Mouse (Mus musculus) lung, postnatal 0 days (tissue): ENCODE data around the gene Ccdc137. TPM values are rescaled to one million over a fixed set of nuclear protein-coding genes. Genes with fewer than 3 reads are reported as not detected.

ENCODE experiments used
- ATAC-seq: fragments of 200-750 bp; cut with Nextera tagmentation; 2 replicates; pipeline ENCODE4 v1.8.0; 2017; ENCODE audit warnings: moderate library complexity
- DNase-seq: peaks from one replicate; pipeline ENCODE4 v3.0.0-alpha.2; 2016; ENCODE audit warnings: low spot score
- H3K27ac ChIP-seq: fragments of 300-500 bp; sonication (generic); 2 replicates; pipeline ENCODE4 v1.5.1; 2014; ENCODE audit warnings: antibody characterized with exemption, mild to moderate bottlenecking, low read length, mixed read lengths
- H3K27me3 ChIP-seq: fragments of 300-500 bp; sonication (generic); replicated peaks from 2 replicates; pipeline ENCODE4 v1.6.1; 2014; ENCODE audit warnings: low read length, mixed read lengths; ENCODE audit not compliant: insufficient read depth
- H3K36me3 ChIP-seq: fragments of 300-500 bp; sonication (generic); 2 replicates; pipeline ENCODE4 v1.6.1; 2014; ENCODE audit warnings: low read length, mixed read lengths; ENCODE audit not compliant: insufficient read depth
- H3K4me1 ChIP-seq: fragments of 300-500 bp; sonication (generic); 2 replicates; pipeline ENCODE4 v1.6.1; 2014; ENCODE audit warnings: antibody characterized with exemption, low read depth, low read length, mixed read lengths; ENCODE audit not compliant: insufficient read depth
- H3K4me2 ChIP-seq: fragments of 300-500 bp; sonication (generic); replicated peaks from 2 replicates; pipeline ENCODE4 v1.6.1; 2014; ENCODE audit warnings: low read depth, mild to moderate bottlenecking, low read length, moderate library complexity, mixed read lengths
- H3K4me3 ChIP-seq: fragments of 300-500 bp; sonication (generic); 2 replicates; pipeline ENCODE4 v1.5.1; 2014; ENCODE audit warnings: low read depth, low read length
- H3K9ac ChIP-seq: fragments of 300-500 bp; sonication (generic); replicated peaks from 2 replicates; pipeline ENCODE4 v1.6.1; 2014; ENCODE audit warnings: low read depth, mild to moderate bottlenecking
- H3K9me3 ChIP-seq: fragments of 300-500 bp; sonication (generic); 2 replicates; pipeline ENCODE4 v1.6.1; 2016; ENCODE audit warnings: low read length, mixed read lengths
- CTCF ChIP-seq: IDR thresholded peaks from 2 replicates; pipeline ENCODE4 v1.5.1; 2016; ENCODE audit warnings: antibody characterized with exemption, mild to moderate bottlenecking
- EP300 ChIP-seq: IDR thresholded peaks from 2 replicates; pipeline ENCODE4 v1.6.1; 2016; ENCODE audit warnings: antibody characterized with exemption, mild to moderate bottlenecking, control low read depth
- WGBS: fragments of 180-500 bp; shearing (Covaris S2); extraction: QIAGEN DNeasy Blood & Tissue Kit; methylation state at CpG from one replicate; pipeline ENCODE4 v1.1.7; 2014; 5-methylcytosine and 5-hydroxymethylcytosine counted together
- polyA plus RNA-seq: library from polyadenylated mRNA; unstranded; fragments of >200 nt; fragmentation: Nextera tagmentation; extraction: Ambion mirVana; gene quantifications from 2 replicates; pipeline ENCODE4 v1.2.1, GENCODE M21; 2015

Ccdc137 gene
- polyA plus RNA-seq, 1 experiment from 2014 or later = 16.5 TPM

- DNase-seq = peak; percentile 96
- Histone ChIP-seq H3K4me2 (no peak overlapping the region), H3K27ac (no peak overlapping the region), H3K4me3 (no peak overlapping the region), H3K9me3 (no peaks in the 10 kb centered on the region), H3K36me3 (no peaks in the 10 kb centered on the region; the same call in 1 of the 2 replicates), H3K9ac (no peak overlapping the region), H3K27me3 (no peaks in the 10 kb centered on the region), H3K4me1 (peaks cover 9% of the 10 kb centered on the region)
- TF ChIP-seq CTCF (peak; percentile 92), EP300 (no peak)
- ATAC-seq = peak; percentile 29
- 62% methylated on average over 4 of the region's 4 CpGs for WGBS
Observed at GRCm38 (mm10) chr11:120489054-120489761, 31.3 kb downstream of the Ccdc137 start.

DNA sequence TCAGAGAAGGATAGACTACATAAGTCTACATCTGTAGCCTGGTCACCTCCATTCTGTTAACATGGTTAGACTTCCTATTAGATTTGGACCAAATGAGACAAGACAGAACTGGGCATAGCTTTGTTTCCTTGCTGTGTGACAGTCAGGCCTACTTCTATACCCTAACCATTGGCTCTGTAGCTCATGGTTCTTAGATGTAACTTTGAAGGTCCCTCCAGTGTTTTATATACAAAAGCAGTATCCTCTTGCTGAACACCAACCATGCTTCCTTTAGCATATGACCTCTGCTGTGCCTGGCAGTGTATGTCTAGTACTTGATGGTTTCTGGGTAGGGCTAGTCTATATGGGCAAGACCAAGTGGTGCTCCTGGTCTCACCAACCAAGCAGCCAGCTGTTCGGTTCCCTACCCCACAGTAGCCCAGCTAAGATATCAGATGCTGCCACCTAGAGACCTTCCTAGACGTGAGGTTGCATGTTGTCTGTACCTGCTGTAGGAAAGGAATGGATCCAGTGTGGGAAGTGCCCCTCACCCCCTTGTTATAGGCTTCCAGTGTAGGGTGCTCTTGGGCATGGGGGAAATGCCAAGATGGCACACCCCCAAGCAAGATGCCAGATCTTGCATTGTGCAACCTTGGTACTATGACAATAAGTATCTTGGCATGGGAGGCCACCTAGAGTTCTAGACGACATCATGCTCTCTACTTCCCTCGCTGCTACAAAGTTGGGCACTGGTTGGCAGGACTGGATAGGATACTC is 32.6 kb downstream of the Ccdc137 start:
- Histone ChIP-seq H3K4me1 (peaks cover 9% of the 10 kb centered on the region), H3K36me3 (peaks cover 9% of the 10 kb centered on the region), H3K9me3 (no peaks in the 10 kb centered on the region), H3K4me3 (no peak overlapping the region), H3K27me3 (no peaks in the 10 kb centered on the region), H3K9ac (no peak overlapping the region), H3K27ac (peak overlapping the region; percentile 71; the same call in 1 of the 2 replicates), H3K4me2 (0 out of 2 replicates have a peak overlapping the region, but pooled peaks have one; percentile 98)
- DNase-seq (peak; percentile 29), ATAC-seq (no peak)
- WGBS = 32% methylated on average over 4 of the region's 4 CpGs
- TF ChIP-seq EP300 = no peak
- peak; percentile 32; the same call in 1 of the 2 replicates for TF ChIP-seq CTCF

DNA sequence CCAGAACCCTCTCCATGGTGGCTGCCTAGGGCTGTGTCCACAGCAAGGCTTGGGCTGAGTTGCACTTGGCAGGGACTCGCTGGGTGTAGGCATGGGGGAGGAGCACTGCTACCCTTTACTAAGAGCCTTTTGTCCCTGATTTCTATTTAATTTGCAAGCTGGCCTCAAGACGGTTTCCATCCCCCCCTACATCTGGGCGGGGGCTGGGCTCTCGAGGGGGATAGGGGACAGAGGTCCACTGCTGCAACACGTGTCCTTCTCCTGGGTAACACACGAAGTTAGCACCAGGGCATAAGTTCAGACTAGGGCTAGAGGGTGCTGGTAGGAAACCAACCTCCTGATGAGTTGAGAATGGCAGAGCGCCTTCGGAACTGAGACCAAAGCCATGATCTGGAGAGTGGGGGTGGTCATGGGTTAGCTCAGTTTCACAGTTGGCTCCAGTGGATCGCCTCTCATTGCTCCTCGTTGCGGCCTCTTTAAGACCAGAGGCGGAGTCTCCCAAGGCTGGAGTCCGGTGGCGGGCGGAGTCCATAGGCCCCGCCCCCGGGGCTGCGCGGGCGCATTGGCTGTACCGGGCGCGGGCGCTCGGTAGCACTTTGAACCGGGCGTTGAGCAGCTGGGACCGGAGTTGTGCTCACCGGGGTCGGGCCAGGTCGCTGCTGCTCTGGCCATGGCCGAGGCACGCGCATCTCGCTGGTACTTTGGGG is 33.6 kb downstream of the Ccdc137 start, which contains the start of gene Slc25a10:
Slc25a10 (plus strand) TSS at position 524 of the 707 bp plus-strand sequence.
- H3K4me2 ChIP-seq = peak within 1 kb of the TSS; percentile 98
- peak within 1 kb of the TSS; percentile 57 for H3K9ac ChIP-seq
- WGBS = under 1% methylated on average over 26 of the region's 35 CpGs
- ATAC-seq = peak; percentile 90
- peak within 1 kb of the TSS; percentile 71 for H3K27ac ChIP-seq
- peak; percentile 96 for DNase-seq
- H3K27me3 ChIP-seq = no peaks in the 10 kb centered on the region
- no peak for TF ChIP-seq CTCF
- no peak for TF ChIP-seq EP300
- no peaks in the 10 kb centered on the region for H3K9me3 ChIP-seq
- peaks cover 18% of the 10 kb centered on the region for H3K36me3 ChIP-seq
- peak within 1 kb of the TSS; percentile 76 for H3K4me3 ChIP-seq
- peaks cover 9% of the 10 kb centered on the region for H3K4me1 ChIP-seq

GRCm38 (mm10) chr11:120492024-120492877 is 34.3 kb downstream of the Ccdc137 start:
- H3K9me3 ChIP-seq = no peaks in the 10 kb centered on the region
- no peaks in the 10 kb centered on the region for H3K27me3 ChIP-seq
- TF ChIP-seq CTCF (peak; percentile 56), EP300 (no peak)
- DNase-seq (peak; percentile 70), ATAC-seq (peak; percentile 44)
- H3K4me2 ChIP-seq = peak overlapping the region; percentile 98
- H3K4me1 ChIP-seq = peaks cover 9% of the 10 kb centered on the region
- peak overlapping the region; percentile 76 for H3K4me3 ChIP-seq
- peaks cover 22% of the 10 kb centered on the region for H3K36me3 ChIP-seq
- peak overlapping the region; percentile 57 for H3K9ac ChIP-seq
- WGBS = 1% methylated on average over 45 of the region's 48 CpGs
- peak overlapping the region; percentile 71 for H3K27ac ChIP-seq

DNA sequence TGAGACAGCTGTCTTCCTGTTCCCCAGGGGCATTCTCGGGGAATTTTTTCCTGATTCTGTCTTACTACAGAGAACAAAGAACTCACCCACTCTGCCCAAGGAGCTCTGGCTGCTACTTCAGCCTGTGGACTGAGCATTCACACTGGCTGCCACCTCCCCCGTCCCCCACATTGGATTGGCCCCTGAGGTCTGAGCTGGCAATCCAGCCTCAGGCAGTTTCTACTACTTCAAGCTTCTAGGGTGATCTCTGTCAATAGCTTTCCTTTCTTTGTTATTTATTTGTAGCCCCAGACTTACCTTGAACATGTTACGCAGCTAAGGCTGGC is 34.9 kb downstream of the Ccdc137 start:
- Histone ChIP-seq H3K4me1 (peaks cover 9% of the 10 kb centered on the region), H3K27ac (peak overlapping the region; percentile 71), H3K27me3 (no peaks in the 10 kb centered on the region), H3K4me3 (peak overlapping the region; percentile 76; the same call in 1 of the 2 replicates), H3K36me3 (peaks cover 22% of the 10 kb centered on the region), H3K9me3 (no peaks in the 10 kb centered on the region), H3K4me2 (peak overlapping the region; percentile 98), H3K9ac (peak overlapping the region; percentile 57; the same call in 1 of the 2 replicates)
- DNase-seq (peak; percentile 33), ATAC-seq (no peak)
- 18% methylated on average over 3 of the region's 3 CpGs for WGBS
- TF ChIP-seq EP300 (no peak), CTCF (no peak)
